Mouse (Mus musculus): ENCODE data around the gene Mmp24. TPM values are rescaled to one million over a fixed set of nuclear protein-coding genes. Genes with fewer than 3 reads are reported as not detected.

The Mmp24 gene
- polyA plus RNA-seq, 1 experiment from 2014 or later = 0.73 TPM

DNA sequence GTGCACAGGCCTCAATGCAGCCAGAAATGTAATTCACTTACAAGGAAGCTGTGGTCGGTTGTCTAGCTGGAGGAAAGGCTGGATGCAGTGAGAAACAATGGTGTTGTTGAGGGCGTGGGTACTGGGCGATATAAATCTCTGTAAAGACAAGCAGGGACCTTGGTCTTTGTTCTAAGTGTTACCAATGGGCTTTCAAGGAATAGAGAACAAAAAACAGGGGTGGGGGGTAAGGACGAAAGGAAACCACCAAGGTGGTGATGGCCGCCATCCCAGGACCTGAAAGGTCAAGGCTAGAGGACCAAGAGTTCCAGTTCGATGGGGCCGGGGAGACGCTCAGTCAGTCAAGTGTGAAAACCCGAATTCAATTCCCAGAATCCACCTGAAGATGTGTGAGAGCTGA lies 37.3 kb upstream of the Mmp24 start:
- Histone ChIP-seq H3K4me2 (ENCODE audit: low read depth, low read length) (no peak overlapping the region), H3K27ac (replicated peaks; ENCODE audit: low read depth, low read length) (no peak overlapping the region), H3K9ac (replicated peaks; ENCODE audit: low read length) (no peak overlapping the region), H3K4me1 (ENCODE audit: control insufficient read depth, insufficient read depth, low read length) (no peaks in the 10 kb centered on the region), H3K4me3 (ENCODE audit: low read depth, low read length) (no peak overlapping the region), H3K9me3 (replicated peaks; ENCODE audit: control insufficient read depth, low read length) (no peaks in the 10 kb centered on the region), H3K27me3 (ENCODE audit: control insufficient read depth, insufficient read depth, low read length) (no peaks in the 10 kb centered on the region), H3K36me3 (replicated peaks; ENCODE audit: control insufficient read depth, insufficient read depth, low read depth, low read length) (no peaks in the 10 kb centered on the region)
- 75% methylated on average over 9 of the region's 9 CpGs for WGBS
- DNase-seq (ENCODE audit: low spot score) (no peak), ATAC-seq (replicated peaks; ENCODE audit: insufficient number of reproducible peaks, low FRiP score, low TSS enrichment, low read depth) (no peak)

DNA sequence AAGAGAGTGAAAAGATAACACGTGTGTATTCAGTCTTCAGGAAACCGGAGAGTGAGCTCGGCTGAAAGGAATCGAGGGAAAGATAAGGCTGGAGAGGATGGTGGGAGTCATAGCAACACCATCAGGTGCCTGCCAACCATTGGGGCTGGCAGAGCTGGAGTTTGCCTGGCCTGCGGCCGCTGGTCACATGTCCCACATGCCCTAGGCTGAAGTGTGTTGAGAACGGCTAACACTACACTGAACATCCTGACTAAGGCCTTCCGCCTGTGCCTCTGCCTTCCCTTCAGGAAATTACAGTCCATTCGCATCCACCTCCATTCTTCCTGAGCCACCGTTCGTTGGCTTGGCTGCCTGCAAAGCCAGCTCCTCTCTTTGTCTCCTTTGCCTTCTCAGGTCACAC lies 32.9 kb upstream of the Mmp24 start:
- H3K4me1 ChIP-seq (ENCODE audit: control insufficient read depth, insufficient read depth, low read length) = no peaks in the 10 kb centered on the region
- ATAC-seq (replicated peaks; ENCODE audit: insufficient number of reproducible peaks, low FRiP score, low TSS enrichment, low read depth) = no peak
- DNase-seq (ENCODE audit: low spot score) = no peak
- H3K27me3 ChIP-seq (ENCODE audit: control insufficient read depth, insufficient read depth, low read length) = no peaks in the 10 kb centered on the region
- no peak overlapping the region for H3K4me2 ChIP-seq (ENCODE audit: low read depth, low read length)
- no peaks in the 10 kb centered on the region for H3K9me3 ChIP-seq (replicated peaks; ENCODE audit: control insufficient read depth, low read length)
- no peak overlapping the region for H3K4me3 ChIP-seq (ENCODE audit: low read depth, low read length)
- H3K27ac ChIP-seq (replicated peaks; ENCODE audit: low read depth, low read length) = no peak overlapping the region
- H3K36me3 ChIP-seq (replicated peaks; ENCODE audit: control insufficient read depth, insufficient read depth, low read depth, low read length) = no peaks in the 10 kb centered on the region
- WGBS = 83% methylated on average over 11 of the region's 11 CpGs
- no peak overlapping the region for H3K9ac ChIP-seq (replicated peaks; ENCODE audit: low read length)

GRCm38 (mm10) chr2:155742931-155743337 lies 32.2 kb upstream of the Mmp24 start:
- ATAC-seq (replicated peaks; ENCODE audit: insufficient number of reproducible peaks, low FRiP score, low TSS enrichment, low read depth) = no peak
- Histone ChIP-seq H3K9me3 (replicated peaks; ENCODE audit: control insufficient read depth, low read length) (no peaks in the 10 kb centered on the region), H3K4me2 (ENCODE audit: low read depth, low read length) (no peak overlapping the region), H3K27me3 (ENCODE audit: control insufficient read depth, insufficient read depth, low read length) (no peaks in the 10 kb centered on the region), H3K4me3 (ENCODE audit: low read depth, low read length) (no peak overlapping the region), H3K4me1 (ENCODE audit: control insufficient read depth, insufficient read depth, low read length) (no peaks in the 10 kb centered on the region), H3K36me3 (replicated peaks; ENCODE audit: control insufficient read depth, insufficient read depth, low read depth, low read length) (no peaks in the 10 kb centered on the region), H3K9ac (replicated peaks; ENCODE audit: low read length) (no peak overlapping the region), H3K27ac (replicated peaks; ENCODE audit: low read depth, low read length) (no peak overlapping the region)
- no peak for DNase-seq (ENCODE audit: low spot score)
- 78% methylated on average over 12 of the region's 12 CpGs for WGBS

DNA sequence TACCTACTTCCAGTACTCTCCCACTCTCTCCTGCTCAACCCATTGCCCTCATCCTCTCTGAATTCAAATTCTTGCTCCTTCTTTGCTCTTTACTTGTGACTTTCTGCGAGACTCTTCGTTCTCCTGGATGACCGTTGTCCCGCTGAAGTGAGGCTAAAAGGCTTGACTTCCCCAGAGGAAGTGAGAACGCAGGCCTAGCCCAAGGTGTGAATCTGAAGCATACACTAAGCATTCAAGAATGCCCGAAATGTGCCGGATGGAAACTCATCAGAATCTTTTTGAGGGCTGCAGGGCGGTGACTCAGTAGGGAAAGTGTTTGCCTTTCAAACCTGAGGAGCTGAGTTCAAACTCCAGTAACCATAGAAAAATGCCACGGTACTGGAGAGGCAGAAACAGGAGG lies 31.8 kb upstream of the Mmp24 start:
- 91% methylated on average over 9 of the region's 9 CpGs for WGBS
- no peaks in the 10 kb centered on the region for H3K4me1 ChIP-seq (ENCODE audit: control insufficient read depth, insufficient read depth, low read length)
- ATAC-seq (replicated peaks; ENCODE audit: insufficient number of reproducible peaks, low FRiP score, low TSS enrichment, low read depth) = no peak

GRCm38 (mm10) chr2:155745487-155745886 lies 29.7 kb upstream of the Mmp24 start:
- H3K9me3 ChIP-seq (replicated peaks; ENCODE audit: control insufficient read depth, low read length) = no peaks in the 10 kb centered on the region
- no peak overlapping the region for H3K4me3 ChIP-seq (ENCODE audit: low read depth, low read length)
- DNase-seq (ENCODE audit: low spot score) (no peak), ATAC-seq (replicated peaks; ENCODE audit: insufficient number of reproducible peaks, low FRiP score, low TSS enrichment, low read depth) (no peak)
- H3K9ac ChIP-seq (replicated peaks; ENCODE audit: low read length) = no peak overlapping the region
- no peak overlapping the region for H3K4me2 ChIP-seq (ENCODE audit: low read depth, low read length)
- H3K36me3 ChIP-seq (replicated peaks; ENCODE audit: control insufficient read depth, insufficient read depth, low read depth, low read length) = no peaks in the 10 kb centered on the region
- no peak overlapping the region for H3K27ac ChIP-seq (replicated peaks; ENCODE audit: low read depth, low read length)
- 64% methylated on average over 3 of the region's 3 CpGs for WGBS
- H3K27me3 ChIP-seq (ENCODE audit: control insufficient read depth, insufficient read depth, low read length) = no peaks in the 10 kb centered on the region
- no peaks in the 10 kb centered on the region for H3K4me1 ChIP-seq (ENCODE audit: control insufficient read depth, insufficient read depth, low read length)

More for the DNA sequence above, 31.8 kb upstream of the Mmp24 start:
- Histone ChIP-seq H3K9ac (replicated peaks; ENCODE audit: low read length) (no peak overlapping the region), H3K36me3 (replicated peaks; ENCODE audit: control insufficient read depth, insufficient read depth, low read depth, low read length) (no peaks in the 10 kb centered on the region), H3K4me2 (ENCODE audit: low read depth, low read length) (no peak overlapping the region), H3K9me3 (replicated peaks; ENCODE audit: control insufficient read depth, low read length) (no peaks in the 10 kb centered on the region), H3K4me3 (ENCODE audit: low read depth, low read length) (no peak overlapping the region), H3K27me3 (ENCODE audit: control insufficient read depth, insufficient read depth, low read length) (no peaks in the 10 kb centered on the region), H3K27ac (replicated peaks; ENCODE audit: low read depth, low read length) (no peak overlapping the region)
- no peak for DNase-seq (ENCODE audit: low spot score)

DNA sequence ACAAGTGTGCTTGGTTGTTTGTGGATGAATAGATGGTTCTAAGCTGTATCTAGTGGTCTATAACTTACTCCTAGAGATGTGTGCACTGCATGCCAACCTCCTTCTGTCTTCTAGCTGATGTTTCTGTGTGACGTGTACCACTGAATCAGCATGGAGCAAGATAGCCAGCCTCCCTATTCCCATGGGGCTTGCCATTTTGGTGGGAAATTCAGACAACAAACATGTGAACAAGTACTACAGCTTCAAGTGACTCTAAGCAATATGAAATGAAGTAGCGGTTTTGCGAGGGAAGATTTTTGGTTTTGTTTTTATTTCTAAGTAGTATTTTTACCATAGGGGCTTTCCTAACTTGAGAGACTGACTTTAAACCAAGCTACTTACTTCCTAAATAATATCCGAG lies 25.7 kb upstream of the Mmp24 start:
- no peak overlapping the region for H3K27ac ChIP-seq (replicated peaks; ENCODE audit: low read depth, low read length)
- no peak overlapping the region for H3K4me2 ChIP-seq (ENCODE audit: low read depth, low read length)
- no peak overlapping the region for H3K4me3 ChIP-seq (ENCODE audit: low read depth, low read length)
- ATAC-seq (replicated peaks; ENCODE audit: insufficient number of reproducible peaks, low FRiP score, low TSS enrichment, low read depth) = no peak
- no peaks in the 10 kb centered on the region for H3K9me3 ChIP-seq (replicated peaks; ENCODE audit: control insufficient read depth, low read length)
- no peaks in the 10 kb centered on the region for H3K27me3 ChIP-seq (ENCODE audit: control insufficient read depth, insufficient read depth, low read length)
- DNase-seq (ENCODE audit: low spot score) = no peak
- H3K4me1 ChIP-seq (ENCODE audit: control insufficient read depth, insufficient read depth, low read length) = no peaks in the 10 kb centered on the region
- 86% methylated on average over 4 of the region's 4 CpGs for WGBS
- no peaks in the 10 kb centered on the region for H3K36me3 ChIP-seq (replicated peaks; ENCODE audit: control insufficient read depth, insufficient read depth, low read depth, low read length)
- no peak overlapping the region for H3K9ac ChIP-seq (replicated peaks; ENCODE audit: low read length)

- WGBS = 2% methylated on average over 25 of the region's 25 CpGs
- H3K9me3 ChIP-seq (replicated peaks; ENCODE audit: control insufficient read depth, low read length) = no peaks in the 10 kb centered on the region
- no peaks in the 10 kb centered on the region for H3K36me3 ChIP-seq (replicated peaks; ENCODE audit: control insufficient read depth, insufficient read depth, low read depth, low read length)
- no peaks in the 10 kb centered on the region for H3K4me1 ChIP-seq (ENCODE audit: control insufficient read depth, insufficient read depth, low read length)
- DNase-seq (ENCODE audit: low spot score) = peak; percentile 63
- peak within 1 kb of the TSS; percentile 29 for H3K4me3 ChIP-seq (ENCODE audit: low read depth, low read length)
- peak within 1 kb of the TSS; percentile 60 for H3K9ac ChIP-seq (replicated peaks; ENCODE audit: low read length)
- no peak; the same call in 1 of the 2 replicates for ATAC-seq (replicated peaks; ENCODE audit: insufficient number of reproducible peaks, low FRiP score, low TSS enrichment, low read depth)
- peak within 1 kb of the TSS; percentile 71 for H3K4me2 ChIP-seq (ENCODE audit: low read depth, low read length)
- H3K27me3 ChIP-seq (ENCODE audit: control insufficient read depth, insufficient read depth, low read length) = no peaks in the 10 kb centered on the region
- H3K27ac ChIP-seq (replicated peaks; ENCODE audit: low read depth, low read length) = no peak within 1 kb of the TSS
Measured at GRCm38 (mm10) chr2:155751014-155751786, 23.9 kb upstream of the Mmp24 start, which contains the start of gene Procr. Gene Procr, plus strand, starts transcription at chr2:155751117.

DNA sequence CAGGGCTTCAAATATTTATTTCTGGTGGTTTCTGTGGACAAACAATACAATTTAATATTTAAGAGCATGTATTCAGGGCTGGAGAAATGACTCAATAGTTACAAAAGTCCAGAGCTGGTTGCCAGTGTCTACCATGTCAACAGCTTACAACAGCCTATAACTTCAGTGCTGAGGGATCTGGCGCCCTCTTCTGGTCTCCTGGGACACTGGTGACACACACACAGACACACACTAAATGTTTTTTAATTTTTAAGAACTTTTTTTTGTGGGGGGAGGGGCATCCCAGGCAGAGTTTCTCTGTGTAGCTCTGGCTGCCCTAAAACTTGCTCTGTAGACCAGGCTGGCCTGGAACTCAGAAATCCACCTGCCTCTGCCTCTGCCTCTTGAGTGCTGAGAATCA lies 19.4 kb upstream of the Mmp24 start:
- no peak overlapping the region for H3K27ac ChIP-seq (replicated peaks; ENCODE audit: low read depth, low read length)
- no peaks in the 10 kb centered on the region for H3K36me3 ChIP-seq (replicated peaks; ENCODE audit: control insufficient read depth, insufficient read depth, low read depth, low read length)
- H3K4me2 ChIP-seq (ENCODE audit: low read depth, low read length) = no peak overlapping the region
- no peak overlapping the region for H3K4me3 ChIP-seq (ENCODE audit: low read depth, low read length)
- DNase-seq (ENCODE audit: low spot score) (peak; percentile 39), ATAC-seq (replicated peaks; ENCODE audit: insufficient number of reproducible peaks, low FRiP score, low TSS enrichment, low read depth) (no peak)
- H3K9me3 ChIP-seq (replicated peaks; ENCODE audit: control insufficient read depth, low read length) = no peaks in the 10 kb centered on the region
- no peaks in the 10 kb centered on the region for H3K27me3 ChIP-seq (ENCODE audit: control insufficient read depth, insufficient read depth, low read length)
- 6% methylated on average over 1 of the region's 1 CpGs for WGBS
- no peak overlapping the region for H3K9ac ChIP-seq (replicated peaks; ENCODE audit: low read length)
- no peaks in the 10 kb centered on the region for H3K4me1 ChIP-seq (ENCODE audit: control insufficient read depth, insufficient read depth, low read length)
